Mouse (Mus musculus): ENCODE data around the gene Rab6b. TPM values are rescaled to one million over a fixed set of nuclear protein-coding genes. Genes with fewer than 3 reads are reported as not detected.
"Not testable (repeated sequence)": the region's sequence is repeated elsewhere in the genome, so short reads cannot be mapped to it uniquely, and the experiment has no call there.

Gene Rab6b
- polyA plus RNA-seq, 1 experiment from 2014 or later: 7.8 TPM

GRCm38 (mm10) chr9:103149074-103149799 lies 37.6 kb downstream of the Rab6b start:
- H3K9me3 ChIP-seq: no peaks in the 10 kb centered on the region
- no peak for ATAC-seq (ENCODE audit: insufficient number of reproducible peaks, low FRiP score, low TSS enrichment, low read depth)
- 76% methylated on average over 12 of the region's 12 CpGs for WGBS
- H3K36me3 ChIP-seq: no peaks in the 10 kb centered on the region
- no peaks in the 10 kb centered on the region for H3K27me3 ChIP-seq
- 0 out of 2 replicates have a peak, but pooled peaks cover 4% of the 10 kb centered on the region for H3K4me1 ChIP-seq
- H3K9ac ChIP-seq: no peak overlapping the region
- H3K4me2 ChIP-seq: no peak overlapping the region
- no peak overlapping the region for H3K27ac ChIP-seq
- no peak overlapping the region for H3K4me3 ChIP-seq

- H3K9ac ChIP-seq: no peak overlapping the region
- H3K36me3 ChIP-seq: no peaks in the 10 kb centered on the region
- no peak for ATAC-seq (ENCODE audit: insufficient number of reproducible peaks, low FRiP score, low TSS enrichment, low read depth)
- H3K4me2 ChIP-seq: no peak overlapping the region
- no peaks in the 10 kb centered on the region for H3K4me1 ChIP-seq
- no peak overlapping the region for H3K27ac ChIP-seq
- H3K4me3 ChIP-seq: no peak overlapping the region
- no peaks in the 10 kb centered on the region for H3K9me3 ChIP-seq
- no peaks in the 10 kb centered on the region for H3K27me3 ChIP-seq
- 69% methylated on average over 5 of the region's 5 CpGs for WGBS
Observed at GRCm38 (mm10) chr9:103153286-103153685, 41.7 kb downstream of the Rab6b start.

GRCm38 (mm10) chr9:103154568-103154967 lies 43.0 kb downstream of the Rab6b start:
- Histone ChIP-seq H3K36me3 (no peaks in the 10 kb centered on the region), H3K27me3 (no peaks in the 10 kb centered on the region), H3K9me3 (no peaks in the 10 kb centered on the region), H3K4me2 (no peak overlapping the region), H3K4me3 (no peak overlapping the region), H3K4me1 (no peaks in the 10 kb centered on the region), H3K9ac (no peak overlapping the region), H3K27ac (no peak overlapping the region)
- 73% methylated on average over 2 of the region's 2 CpGs for WGBS
- no peak for ATAC-seq (ENCODE audit: insufficient number of reproducible peaks, low FRiP score, low TSS enrichment, low read depth)

- H3K4me3 ChIP-seq; H3K4me1 ChIP-seq; H3K27ac ChIP-seq; H3K9ac ChIP-seq; H3K27me3 ChIP-seq; H3K4me2 ChIP-seq; H3K36me3 ChIP-seq; ATAC-seq (ENCODE audit: insufficient number of reproducible peaks, low FRiP score, low TSS enrichment, low read depth); H3K9me3 ChIP-seq: not testable (repeated sequence)
- WGBS: 82% methylated on average over 7 of the region's 7 CpGs
Observed at GRCm38 (mm10) chr9:103155158-103155557, 43.6 kb downstream of the Rab6b start.

GRCm38 (mm10) chr9:103163806-103164205 lies 52.2 kb downstream of the Rab6b start:
- Histone ChIP-seq H3K9me3 (no peaks in the 10 kb centered on the region), H3K36me3 (no peaks in the 10 kb centered on the region), H3K4me2 (no peak overlapping the region), H3K4me1 (no peaks in the 10 kb centered on the region), H3K4me3 (no peak overlapping the region), H3K27me3 (no peaks in the 10 kb centered on the region), H3K9ac (no peak overlapping the region), H3K27ac (no peak overlapping the region)
- 74% methylated on average over 15 of the region's 15 CpGs for WGBS
- no peak for ATAC-seq (ENCODE audit: insufficient number of reproducible peaks, low FRiP score, low TSS enrichment, low read depth)

GRCm38 (mm10) chr9:103168046-103168445 lies 56.5 kb downstream of the Rab6b start:
- 84% methylated on average over 6 of the region's 6 CpGs for WGBS
- no peak overlapping the region for H3K4me2 ChIP-seq
- H3K4me1 ChIP-seq: no peaks in the 10 kb centered on the region
- H3K27me3 ChIP-seq: no peaks in the 10 kb centered on the region
- no peaks in the 10 kb centered on the region for H3K9me3 ChIP-seq
- no peak for ATAC-seq (ENCODE audit: insufficient number of reproducible peaks, low FRiP score, low TSS enrichment, low read depth)
- no peaks in the 10 kb centered on the region for H3K36me3 ChIP-seq
- H3K9ac ChIP-seq: no peak overlapping the region
- no peak overlapping the region for H3K4me3 ChIP-seq
- no peak overlapping the region for H3K27ac ChIP-seq

GRCm38 (mm10) chr9:103168771-103169170 lies 57.2 kb downstream of the Rab6b start:
- Histone ChIP-seq H3K4me1 (no peaks in the 10 kb centered on the region), H3K9ac (no peak overlapping the region), H3K36me3 (no peaks in the 10 kb centered on the region), H3K27me3 (no peaks in the 10 kb centered on the region), H3K4me3 (no peak overlapping the region), H3K9me3 (no peaks in the 10 kb centered on the region), H3K27ac (no peak overlapping the region), H3K4me2 (no peak overlapping the region)
- ATAC-seq (ENCODE audit: insufficient number of reproducible peaks, low FRiP score, low TSS enrichment, low read depth): no peak
- 42% methylated on average over 7 of the region's 7 CpGs for WGBS

- no peak for ATAC-seq (ENCODE audit: insufficient number of reproducible peaks, low FRiP score, low TSS enrichment, low read depth)
- Histone ChIP-seq H3K4me3 (no peak overlapping the region), H3K4me2 (no peak overlapping the region), H3K4me1 (0 out of 2 replicates have a peak, but pooled peaks cover 3% of the 10 kb centered on the region), H3K9me3 (no peaks in the 10 kb centered on the region), H3K36me3 (no peaks in the 10 kb centered on the region), H3K9ac (no peak overlapping the region), H3K27me3 (no peaks in the 10 kb centered on the region), H3K27ac (no peak overlapping the region)
- WGBS: 54% methylated on average over 6 of the region's 6 CpGs
Observed at GRCm38 (mm10) chr9:103174771-103175519, 63.4 kb downstream of the Rab6b start.

GRCm38 (mm10) chr9:103175692-103176091 lies 64.1 kb downstream of the Rab6b start:
- no peak overlapping the region for H3K4me2 ChIP-seq
- no peak overlapping the region for H3K27ac ChIP-seq
- H3K4me3 ChIP-seq: no peak overlapping the region
- no peaks in the 10 kb centered on the region for H3K27me3 ChIP-seq
- peaks cover 10% of the 10 kb centered on the region for H3K4me1 ChIP-seq
- no peaks in the 10 kb centered on the region for H3K36me3 ChIP-seq
- no peak overlapping the region for H3K9ac ChIP-seq
- no peak for ATAC-seq (ENCODE audit: insufficient number of reproducible peaks, low FRiP score, low TSS enrichment, low read depth)
- no peaks in the 10 kb centered on the region for H3K9me3 ChIP-seq
- 94% methylated on average over 7 of the region's 7 CpGs for WGBS

GRCm38 (mm10) chr9:103180303-103180702 lies 68.7 kb downstream of the Rab6b start:
- no peaks in the 10 kb centered on the region for H3K27me3 ChIP-seq
- no peaks in the 10 kb centered on the region for H3K36me3 ChIP-seq
- H3K4me3 ChIP-seq: peak overlapping the region; percentile 44
- 42% methylated on average over 3 of the region's 3 CpGs for WGBS
- H3K9ac ChIP-seq: no peak overlapping the region
- H3K4me2 ChIP-seq: peak overlapping the region; percentile 69
- peaks cover 16% of the 10 kb centered on the region for H3K4me1 ChIP-seq
- H3K27ac ChIP-seq: 0 out of 2 replicates have a peak overlapping the region, but pooled peaks have one; percentile 82
- H3K9me3 ChIP-seq: no peaks in the 10 kb centered on the region
- peak; percentile 52; the same call in 1 of the 2 replicates for ATAC-seq (ENCODE audit: insufficient number of reproducible peaks, low FRiP score, low TSS enrichment, low read depth)

GRCm38 (mm10) chr9:103180807-103181565 lies 69.4 kb downstream of the Rab6b start:
- peak; percentile 78 for ATAC-seq (ENCODE audit: insufficient number of reproducible peaks, low FRiP score, low TSS enrichment, low read depth)
- H3K4me3 ChIP-seq: peak overlapping the region; percentile 44
- peak overlapping the region; percentile 44; the same call in 1 of the 2 replicates for H3K9ac ChIP-seq
- no peaks in the 10 kb centered on the region for H3K27me3 ChIP-seq
- peaks cover 16% of the 10 kb centered on the region for H3K4me1 ChIP-seq
- no peaks in the 10 kb centered on the region for H3K9me3 ChIP-seq
- H3K4me2 ChIP-seq: peak overlapping the region; percentile 69
- WGBS: 2% methylated on average over 20 of the region's 20 CpGs
- no peaks in the 10 kb centered on the region for H3K36me3 ChIP-seq
- H3K27ac ChIP-seq: peak overlapping the region; percentile 82

- H3K27me3 ChIP-seq: no peaks in the 10 kb centered on the region
- no peaks in the 10 kb centered on the region for H3K9me3 ChIP-seq
- no peak overlapping the region for H3K4me2 ChIP-seq
- H3K4me1 ChIP-seq: peaks cover 16% of the 10 kb centered on the region
- no peak overlapping the region for H3K9ac ChIP-seq
- no peak for ATAC-seq (ENCODE audit: insufficient number of reproducible peaks, low FRiP score, low TSS enrichment, low read depth)
- 85% methylated on average over 8 of the region's 8 CpGs for WGBS
- H3K4me3 ChIP-seq: no peak overlapping the region
- H3K36me3 ChIP-seq: no peaks in the 10 kb centered on the region
- H3K27ac ChIP-seq: no peak overlapping the region
Observed at GRCm38 (mm10) chr9:103181886-103182285, 70.3 kb downstream of the Rab6b start.
